Mouse (Mus musculus) brain, embryonic 14.5 days (tissue): ENCODE results near the gene Rtp1. TPM values are rescaled to one million over a fixed set of nuclear protein-coding genes. Genes with fewer than 3 reads are reported as not detected.

Source experiments
- DNase-seq: peaks from one replicate; pipeline ENCODE4 v3.0.0-alpha.2; 2011; ENCODE audit warnings: low read depth
- CTCF ChIP-seq: fragments of 200-500 bp; IDR thresholded peaks from 2 replicates; pipeline ENCODE4 v1.5.1; 2012; ENCODE audit warnings: inconsistent platforms, mild to moderate bottlenecking, moderate library complexity, borderline replicate concordance; ENCODE audit not compliant: insufficient read depth, insufficient read length; ENCODE audit errors: extremely low read depth
- POLR2A ChIP-seq: fragments of 200-500 bp; IDR thresholded peaks from 2 replicates; pipeline ENCODE4 v1.6.1; 2012; ENCODE audit warnings: mild to moderate bottlenecking, inconsistent platforms, borderline replicate concordance; ENCODE audit not compliant: poor library complexity, insufficient read depth, insufficient read length, severe bottlenecking; ENCODE audit errors: extremely low read depth
- polyA plus RNA-seq: library from polyadenylated mRNA; depleted of rRNA; stranded (reverse); fragments of >200 nt; gene quantifications from 2 replicates; pipeline ENCODE4 v1.2.3, GENCODE M21; 2012

The Rtp1 gene
- polyA plus RNA-seq, 1 experiment = 0.10 TPM

GRCm38 (mm10) chr16:23429991-23430390 is 1.1 kb downstream of the Rtp1 start:
- DNase-seq = no peak
- TF ChIP-seq POLR2A (no peak), CTCF (no peak)

GRCm38 (mm10) chr16:23437404-23438166 is 8.7 kb downstream of the Rtp1 start:
- DNase-seq = no peak
- TF ChIP-seq CTCF (no peak), POLR2A (no peak)

DNA sequence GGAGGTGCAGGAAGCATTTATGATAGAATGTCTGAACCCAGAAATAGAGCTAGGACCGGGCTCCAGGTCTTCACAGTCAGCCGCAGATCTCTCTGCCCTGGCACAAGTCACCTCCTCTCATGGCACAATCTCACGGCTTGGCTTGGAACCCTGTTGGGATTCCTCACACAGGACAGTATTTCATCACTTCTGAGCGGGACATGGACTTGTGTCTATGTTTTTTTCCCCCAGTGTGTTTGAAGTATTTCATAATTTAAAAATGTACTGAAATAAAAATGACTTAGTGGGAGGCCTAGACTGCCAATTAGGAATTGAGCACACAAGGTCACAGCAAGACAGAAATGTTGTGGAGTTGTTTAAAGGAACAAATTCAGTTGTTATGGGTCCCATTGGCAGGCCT is 15.3 kb downstream of the Rtp1 start:
- TF ChIP-seq POLR2A (no peak), CTCF (no peak)
- DNase-seq = no peak

DNA sequence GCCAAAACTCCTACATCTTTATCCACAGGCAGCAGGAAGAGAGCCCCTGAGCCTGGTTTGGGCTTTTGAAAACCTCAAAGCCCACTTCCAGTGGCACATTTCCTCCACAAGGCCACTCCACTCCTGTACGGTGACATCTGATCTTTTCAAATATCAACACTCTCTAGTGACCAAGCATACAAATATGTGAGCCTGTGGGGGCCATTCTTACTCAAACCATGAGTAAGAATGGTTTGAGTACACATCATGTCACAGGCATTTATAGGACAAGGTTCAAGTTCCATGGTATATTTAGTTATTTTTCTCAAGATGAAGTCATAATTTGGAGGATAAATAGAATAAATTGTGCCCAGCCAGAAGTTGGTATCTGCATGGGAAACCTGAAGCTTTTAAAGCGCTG is 21.0 kb downstream of the Rtp1 start:
- TF ChIP-seq CTCF = no peak
- no peak for TF ChIP-seq POLR2A
- no peak for DNase-seq

GRCm38 (mm10) chr16:23450816-23451215 is 21.9 kb downstream of the Rtp1 start:
- TF ChIP-seq POLR2A (no peak), CTCF (no peak)
- no peak for DNase-seq

GRCm38 (mm10) chr16:23452476-23452875 is 23.5 kb downstream of the Rtp1 start:
- TF ChIP-seq POLR2A = no peak
- TF ChIP-seq CTCF = peak; percentile 85; the same call in 1 of the 2 replicates
- peak; percentile 80 for DNase-seq

GRCm38 (mm10) chr16:23454376-23454775 is 25.4 kb downstream of the Rtp1 start:
- TF ChIP-seq CTCF (no peak), POLR2A (no peak)
- DNase-seq = no peak

- DNase-seq = no peak
These were observed 27.6 kb downstream of the Rtp1 start for GRCm38 (mm10) chr16:23456534-23456933.

DNA sequence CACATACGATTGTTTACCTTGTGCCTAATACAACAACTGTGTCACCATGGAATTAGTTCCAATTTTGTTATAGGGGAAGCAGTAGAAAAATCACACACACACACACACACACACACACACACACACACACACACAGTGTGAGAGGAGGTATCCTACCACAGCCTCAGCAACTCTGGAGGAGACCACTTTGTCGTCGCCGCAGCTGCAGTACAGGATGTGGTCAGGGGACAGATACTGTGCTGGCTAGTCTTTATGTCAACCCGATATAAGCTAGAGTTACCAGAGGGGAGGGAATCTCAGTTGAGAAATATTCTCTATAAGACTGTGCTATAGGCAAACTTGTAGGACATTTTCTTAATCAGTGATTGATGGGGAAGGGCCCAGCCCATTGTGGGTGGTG is 28.4 kb downstream of the Rtp1 start:
- TF ChIP-seq CTCF (no peak), POLR2A (no peak)
- DNase-seq = no peak

More at GRCm38 (mm10) chr16:23456534-23456933, 27.6 kb downstream of the Rtp1 start:
- TF ChIP-seq CTCF = no peak

GRCm38 (mm10) chr16:23458906-23459588 is 30.1 kb downstream of the Rtp1 start:
- peak; percentile 8 for DNase-seq
- TF ChIP-seq POLR2A (no peak), CTCF (no peak)

GRCm38 (mm10) chr16:23463671-23464347 is 34.9 kb downstream of the Rtp1 start:
- no peak for TF ChIP-seq POLR2A
- TF ChIP-seq CTCF = no peak
- DNase-seq = no peak

DNA sequence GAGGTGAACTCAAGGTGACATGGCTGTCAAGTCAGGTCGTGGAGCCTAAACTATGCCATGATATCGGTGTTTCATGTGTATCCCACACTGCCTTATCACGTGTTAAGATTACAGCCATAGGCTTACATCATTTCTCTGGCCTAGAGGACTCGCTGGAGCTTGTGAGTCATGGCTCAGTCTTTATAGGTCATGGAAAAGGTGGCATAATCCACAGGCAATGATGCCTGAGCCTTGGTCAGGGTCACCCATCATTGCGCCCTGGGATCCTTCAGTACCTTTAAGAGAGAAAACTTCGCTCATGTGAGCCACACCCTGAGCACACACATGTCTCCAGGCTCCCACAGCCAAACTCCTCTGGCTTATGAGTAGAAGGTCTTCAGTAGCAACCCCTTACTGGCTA is 42.6 kb downstream of the Rtp1 start:
- no peak for DNase-seq
- no peak for TF ChIP-seq POLR2A
- no peak for TF ChIP-seq CTCF

DNA sequence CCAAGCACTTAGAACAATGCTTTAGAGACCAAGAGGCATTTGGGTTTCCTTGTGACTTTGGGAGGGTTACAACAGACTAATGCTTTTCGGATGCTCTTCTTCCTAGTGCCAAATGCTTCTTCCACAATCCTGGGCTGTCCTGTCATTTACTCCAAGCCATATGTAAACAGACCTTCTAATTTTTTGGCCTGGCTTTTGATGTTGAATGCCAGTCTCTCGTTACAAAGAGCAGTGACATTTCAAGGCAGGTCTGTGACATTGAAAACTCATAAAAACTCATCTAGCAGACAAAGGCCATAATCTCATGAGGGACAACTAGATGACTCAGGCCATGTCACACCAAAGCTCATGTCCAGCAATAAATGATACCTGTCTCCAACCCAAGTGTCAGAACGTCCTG is 43.1 kb downstream of the Rtp1 start:
- TF ChIP-seq POLR2A (no peak), CTCF (no peak)

More for the DNA sequence above, 43.1 kb downstream of the Rtp1 start:
- DNase-seq = no peak
